Mouse (Mus musculus): ENCODE results near the gene Hoxa2. TPM values are rescaled to one million over a fixed set of nuclear protein-coding genes. Genes with fewer than 3 reads are reported as not detected.

Gene Hoxa2
- total and polyA plus RNA-seq, 2 experiments from 2014 or later: 3.0 TPM; not detected in 1

- ATAC-seq (ENCODE audit: low FRiP score) (no peak), DNase-seq (ENCODE audit: low spot score) (no peak)
- H3K27me3 ChIP-seq (ENCODE audit: insufficient read depth, low read length): peaks cover 75% of the 10 kb centered on the region
- under 1% methylated on average over 37 of the region's 39 CpGs for WGBS
- no peak overlapping the region for H3K4me2 ChIP-seq (ENCODE audit: low read depth, low read length, poor library complexity, severe bottlenecking)
- H3K4me1 ChIP-seq (ENCODE audit: insufficient read depth, low read length): no peaks in the 10 kb centered on the region
- peak overlapping the region; percentile 13; the same call in 1 of the 2 replicates for H3K4me3 ChIP-seq (ENCODE audit: low read depth, low read length)
- no peaks in the 10 kb centered on the region for H3K9me3 ChIP-seq (ENCODE audit: low read length)
- TF ChIP-seq CTCF (IDR thresholded peaks at IDR 0.05): no peak
- no peak overlapping the region for H3K9ac ChIP-seq (replicated peaks; ENCODE audit: low read length, poor library complexity, severe bottlenecking)
- H3K36me3 ChIP-seq (ENCODE audit: insufficient read depth, low read length): no peaks in the 10 kb centered on the region
- H3K27ac ChIP-seq (ENCODE audit: low read depth, low read length): no peak overlapping the region
Measured at GRCm38 (mm10) chr6:52164051-52164625, 493 bp downstream of the Hoxa2 start.

GRCm38 (mm10) chr6:52163366-52164031 lies 1.1 kb downstream of the Hoxa2 start:
- Histone ChIP-seq H3K27ac (ENCODE audit: low read depth, low read length) (no peak overlapping the region), H3K9me3 (ENCODE audit: low read length) (no peaks in the 10 kb centered on the region), H3K4me3 (ENCODE audit: low read depth, low read length) (peak overlapping the region; percentile 13; the same call in 1 of the 2 replicates), H3K4me2 (ENCODE audit: low read depth, low read length, poor library complexity, severe bottlenecking) (no peak overlapping the region), H3K4me1 (ENCODE audit: insufficient read depth, low read length) (peaks cover 2% of the 10 kb centered on the region; the same call in 1 of the 2 replicates), H3K36me3 (ENCODE audit: insufficient read depth, low read length) (no peaks in the 10 kb centered on the region), H3K9ac (replicated peaks; ENCODE audit: low read length, poor library complexity, severe bottlenecking) (no peak overlapping the region), H3K27me3 (ENCODE audit: insufficient read depth, low read length) (peaks cover 81% of the 10 kb centered on the region)
- ATAC-seq (ENCODE audit: low FRiP score): no peak
- DNase-seq (ENCODE audit: low spot score): no peak
- TF ChIP-seq CTCF (IDR thresholded peaks at IDR 0.05): no peak
- 3% methylated on average over 17 of the region's 17 CpGs for WGBS

- H3K4me1 ChIP-seq (ENCODE audit: insufficient read depth, low read length): peaks cover 5% of the 10 kb centered on the region; the same call in 1 of the 2 replicates
- H3K9me3 ChIP-seq (ENCODE audit: low read length): no peaks in the 10 kb centered on the region
- WGBS: 2% methylated on average over 14 of the region's 14 CpGs
- no peak overlapping the region for H3K4me2 ChIP-seq (ENCODE audit: low read depth, low read length, poor library complexity, severe bottlenecking)
- H3K36me3 ChIP-seq (ENCODE audit: insufficient read depth, low read length): no peaks in the 10 kb centered on the region
- H3K27ac ChIP-seq (ENCODE audit: low read depth, low read length): no peak overlapping the region
- H3K27me3 ChIP-seq (ENCODE audit: insufficient read depth, low read length): peaks cover 86% of the 10 kb centered on the region
- no peak for ATAC-seq (ENCODE audit: low FRiP score)
- H3K4me3 ChIP-seq (ENCODE audit: low read depth, low read length): no peak overlapping the region
- no peak for TF ChIP-seq CTCF (IDR thresholded peaks at IDR 0.05)
- no peak overlapping the region for H3K9ac ChIP-seq (replicated peaks; ENCODE audit: low read length, poor library complexity, severe bottlenecking)
- DNase-seq (ENCODE audit: low spot score): no peak
Measured at GRCm38 (mm10) chr6:52162611-52163365, 1.8 kb downstream of the Hoxa2 start.

- peaks cover 5% of the 10 kb centered on the region; the same call in 1 of the 2 replicates for H3K4me1 ChIP-seq (ENCODE audit: insufficient read depth, low read length)
- no peak overlapping the region for H3K27ac ChIP-seq (ENCODE audit: low read depth, low read length)
- no peaks in the 10 kb centered on the region for H3K36me3 ChIP-seq (ENCODE audit: insufficient read depth, low read length)
- H3K9me3 ChIP-seq (ENCODE audit: low read length): no peaks in the 10 kb centered on the region
- 3% methylated on average over 1 of the region's 1 CpGs for WGBS
- no peak for DNase-seq (ENCODE audit: low spot score)
- no peak overlapping the region for H3K4me3 ChIP-seq (ENCODE audit: low read depth, low read length)
- no peak overlapping the region for H3K4me2 ChIP-seq (ENCODE audit: low read depth, low read length, poor library complexity, severe bottlenecking)
- H3K9ac ChIP-seq (replicated peaks; ENCODE audit: low read length, poor library complexity, severe bottlenecking): no peak overlapping the region
- peaks cover 82% of the 10 kb centered on the region for H3K27me3 ChIP-seq (ENCODE audit: insufficient read depth, low read length)
- no peak for ATAC-seq (ENCODE audit: low FRiP score)
- TF ChIP-seq CTCF (IDR thresholded peaks at IDR 0.05): no peak
Measured at GRCm38 (mm10) chr6:52162093-52162380, 2.6 kb downstream of the Hoxa2 start.

- H3K4me2 ChIP-seq (ENCODE audit: low read depth, low read length, poor library complexity, severe bottlenecking): 0 out of 2 replicates have a peak overlapping the region, but pooled peaks have one; percentile 12
- ATAC-seq (ENCODE audit: low FRiP score): no peak
- TF ChIP-seq CTCF (IDR thresholded peaks at IDR 0.05): no peak
- WGBS: 5% methylated on average over 8 of the region's 8 CpGs
- H3K27ac ChIP-seq (ENCODE audit: low read depth, low read length): no peak overlapping the region
- H3K36me3 ChIP-seq (ENCODE audit: insufficient read depth, low read length): no peaks in the 10 kb centered on the region
- H3K4me3 ChIP-seq (ENCODE audit: low read depth, low read length): no peak overlapping the region
- no peaks in the 10 kb centered on the region for H3K9me3 ChIP-seq (ENCODE audit: low read length)
- no peak overlapping the region for H3K9ac ChIP-seq (replicated peaks; ENCODE audit: low read length, poor library complexity, severe bottlenecking)
- DNase-seq (ENCODE audit: low spot score): no peak
- peaks cover 81% of the 10 kb centered on the region for H3K27me3 ChIP-seq (ENCODE audit: insufficient read depth, low read length)
- peaks cover 5% of the 10 kb centered on the region; the same call in 1 of the 2 replicates for H3K4me1 ChIP-seq (ENCODE audit: insufficient read depth, low read length)
Measured at GRCm38 (mm10) chr6:52161336-52162092, 3.1 kb downstream of the Hoxa2 start.

Data from midbrain, postnatal 0 days (tissue).